Mouse (Mus musculus) ES-Bruce4 (cell line): ENCODE data around the gene AW549877. TPM values are rescaled to one million over a fixed set of nuclear protein-coding genes. Genes with fewer than 3 reads are reported as not detected.

Experiments
- H3K27ac ChIP-seq: 2 replicates; pipeline ENCODE4 v1.5.1; 2012; ENCODE audit warnings: low read length, inconsistent platforms; ENCODE audit not compliant: insufficient read depth
- H3K27me3 ChIP-seq: 2 replicates; pipeline ENCODE4 v1.6.1; 2012; ENCODE audit warnings: mild to moderate bottlenecking, low read length, inconsistent platforms; ENCODE audit not compliant: control insufficient read depth, poor library complexity, insufficient read depth, severe bottlenecking
- H3K36me3 ChIP-seq: 2 replicates; pipeline ENCODE4 v1.6.1; 2012; ENCODE audit warnings: inconsistent platforms, mild to moderate bottlenecking, low read length, moderate library complexity; ENCODE audit not compliant: control insufficient read depth, poor library complexity, insufficient read depth, severe bottlenecking
- H3K4me1 ChIP-seq: one replicate; pipeline ENCODE4 v1.8.1; 2011; ENCODE audit warnings: low read length; ENCODE audit not compliant: control insufficient read depth, insufficient read depth
- H3K4me3 ChIP-seq: 2 replicates; pipeline ENCODE4 v1.5.1; 2011; ENCODE audit warnings: low read depth, mild to moderate bottlenecking, low read length
- H3K9ac ChIP-seq: 2 replicates; pipeline ENCODE4 v1.6.1; 2012; ENCODE audit warnings: low read depth, mild to moderate bottlenecking, inconsistent platforms; ENCODE audit not compliant: poor library complexity, severe bottlenecking
- H3K9me3 ChIP-seq: replicated peaks from 2 replicates; pipeline ENCODE4 v1.6.1; 2012; ENCODE audit warnings: mild to moderate bottlenecking, low read length, inconsistent platforms; ENCODE audit not compliant: control insufficient read depth, poor library complexity, insufficient read depth, severe bottlenecking
- CTCF ChIP-seq: IDR thresholded peaks from one replicate; pipeline ENCODE4 v1.8.1; 2011; ENCODE audit warnings: low read depth, low read length
- EP300 ChIP-seq: IDR thresholded peaks from 2 replicates; pipeline ENCODE4 v1.6.1; 2011; ENCODE audit warnings: low read depth, low read length; ENCODE audit not compliant: insufficient read depth
- POLR2A ChIP-seq: IDR thresholded peaks from one replicate; pipeline ENCODE4 v1.8.1; 2011; ENCODE audit warnings: low read length; ENCODE audit not compliant: insufficient read depth
- polyA plus RNA-seq: library from polyadenylated mRNA; stranded (reverse); fragments of >200 nt; gene quantifications from 2 replicates; pipeline ENCODE4 v1.2.4, GENCODE M21; 2011; ENCODE audit warnings: low read depth; ENCODE audit not compliant: missing spikeins, insufficient read depth, insufficient read length

Gene AW549877
- polyA plus RNA-seq, 1 experiment: 67.1 TPM

DNA sequence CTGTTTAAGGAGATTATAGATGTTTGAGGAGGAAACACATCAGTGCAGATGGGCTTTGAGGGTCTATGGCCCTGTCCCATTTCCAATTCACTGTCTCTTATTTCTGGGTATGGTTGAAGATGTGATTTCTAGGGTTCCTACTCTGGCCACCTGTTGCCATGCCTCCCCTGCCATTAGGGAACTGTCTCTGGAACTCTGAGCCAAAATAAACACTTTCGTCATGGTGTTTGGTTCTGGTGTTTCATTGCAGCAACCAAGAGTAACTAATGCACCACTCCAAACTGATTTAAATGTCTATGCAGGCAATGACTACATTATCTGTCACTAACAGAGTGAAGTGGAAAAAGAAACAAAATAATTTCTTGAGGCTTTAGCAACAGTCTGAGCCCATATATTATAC, 35.5 kb downstream of the AW549877 start:
- H3K27ac ChIP-seq: no peak overlapping the region
- H3K4me3 ChIP-seq: no peak overlapping the region
- H3K27me3 ChIP-seq: no peaks in the 10 kb centered on the region
- peaks cover 2% of the 10 kb centered on the region; the same call in 1 of the 2 replicates for H3K9me3 ChIP-seq
- no peak overlapping the region for H3K9ac ChIP-seq
- no peaks in the 10 kb centered on the region for H3K36me3 ChIP-seq
- H3K4me1 ChIP-seq: no peaks in the 10 kb centered on the region
- TF ChIP-seq EP300: no peak
- TF ChIP-seq CTCF: no peak
- no peak for TF ChIP-seq POLR2A

DNA sequence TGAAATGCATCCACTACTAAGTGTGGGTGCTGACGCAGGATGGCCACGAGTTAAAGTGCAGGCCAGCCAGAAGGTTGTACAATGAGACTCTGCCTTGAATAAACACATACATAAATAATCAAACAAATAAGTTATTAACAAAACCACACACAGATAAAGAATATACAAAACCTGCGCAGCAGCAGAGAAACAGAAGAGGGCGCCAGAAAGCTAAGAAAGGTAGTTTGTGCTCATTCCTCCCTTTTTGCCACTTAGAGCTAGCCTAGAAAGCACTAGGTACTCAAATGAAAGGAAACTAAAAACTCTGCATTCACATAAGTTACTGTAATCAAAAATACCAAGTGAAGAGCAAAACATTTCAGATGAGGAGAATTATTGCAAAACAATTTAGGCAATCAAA, 37.6 kb downstream of the AW549877 start:
- H3K27me3 ChIP-seq: no peaks in the 10 kb centered on the region
- no peaks in the 10 kb centered on the region for H3K4me1 ChIP-seq
- no peak for TF ChIP-seq EP300
- H3K27ac ChIP-seq: no peak overlapping the region
- H3K9me3 ChIP-seq: peaks cover 10% of the 10 kb centered on the region
- no peak overlapping the region for H3K4me3 ChIP-seq
- H3K36me3 ChIP-seq: no peaks in the 10 kb centered on the region
- no peak overlapping the region for H3K9ac ChIP-seq

DNA sequence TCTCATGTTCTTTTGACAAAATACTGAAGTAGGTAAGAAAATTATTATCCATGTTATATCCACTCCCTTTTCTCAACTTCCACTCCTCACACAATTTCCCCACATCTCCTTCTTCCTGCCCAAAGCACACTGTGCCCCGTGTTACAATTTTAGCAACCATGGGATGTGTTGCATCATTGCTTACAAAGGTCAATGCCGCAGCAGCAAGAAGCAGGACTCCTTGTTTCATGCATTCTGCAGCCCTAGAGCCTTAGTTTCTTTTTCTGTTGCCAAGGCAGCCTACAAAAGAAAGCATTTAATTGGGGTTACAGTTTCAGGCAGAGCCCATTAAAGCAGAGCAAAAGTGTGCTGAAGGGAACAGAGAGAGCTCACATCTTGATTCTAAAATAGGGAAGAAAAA, 40.6 kb downstream of the AW549877 start:
- H3K27me3 ChIP-seq: no peaks in the 10 kb centered on the region
- no peaks in the 10 kb centered on the region for H3K36me3 ChIP-seq
- H3K4me3 ChIP-seq: no peak overlapping the region
- no peak overlapping the region for H3K9ac ChIP-seq
- TF ChIP-seq POLR2A (no peak), EP300 (no peak), CTCF (no peak)
- peaks cover 14% of the 10 kb centered on the region for H3K9me3 ChIP-seq
- no peak overlapping the region for H3K27ac ChIP-seq
- H3K4me1 ChIP-seq: no peaks in the 10 kb centered on the region

DNA sequence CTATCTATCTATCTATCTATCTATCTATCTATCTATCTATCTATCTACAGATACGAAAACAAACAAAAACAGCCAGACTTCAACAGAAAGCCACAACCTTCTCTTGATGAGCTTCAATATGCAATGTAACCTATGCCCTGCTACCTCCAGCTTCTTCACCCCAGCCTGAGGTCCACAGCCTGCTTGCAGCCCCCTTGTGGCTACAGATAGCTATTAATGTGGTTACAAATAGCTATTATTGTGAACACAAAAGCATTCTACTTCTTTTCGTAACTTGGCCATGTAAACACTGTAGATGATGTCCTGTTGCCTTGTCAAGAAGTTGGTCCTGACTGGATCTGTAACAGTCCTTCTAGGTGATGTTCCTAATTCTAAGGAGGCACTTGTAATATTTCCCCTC, 57.4 kb downstream of the AW549877 start:
- no peak overlapping the region for H3K27ac ChIP-seq
- no peaks in the 10 kb centered on the region for H3K27me3 ChIP-seq
- H3K36me3 ChIP-seq: no peaks in the 10 kb centered on the region
- no peak for TF ChIP-seq EP300
- TF ChIP-seq CTCF: peak; percentile 22
- TF ChIP-seq POLR2A: no peak
- H3K4me1 ChIP-seq: no peaks in the 10 kb centered on the region
- H3K9ac ChIP-seq: no peak overlapping the region
- H3K4me3 ChIP-seq: no peak overlapping the region
- H3K9me3 ChIP-seq: peaks cover 2% of the 10 kb centered on the region

DNA sequence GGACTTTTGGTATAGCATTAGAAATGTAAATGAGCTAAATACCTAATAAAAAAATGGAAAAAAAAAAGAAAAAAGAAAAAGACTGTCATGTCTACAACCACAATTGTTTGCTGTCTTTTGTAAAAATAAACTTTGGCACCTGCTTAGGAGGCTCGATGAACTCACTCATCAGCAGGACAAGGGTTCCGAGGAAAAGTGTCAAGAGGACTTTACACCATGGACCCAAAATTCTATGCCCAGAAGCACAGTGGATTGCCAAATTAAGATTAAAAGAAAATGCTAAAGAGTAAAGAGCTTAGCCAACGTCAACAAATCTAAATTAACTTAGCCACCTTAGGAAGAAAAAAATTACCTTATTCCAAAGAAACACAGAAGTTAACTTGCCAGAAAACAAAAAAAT, 59.5 kb downstream of the AW549877 start:
- no peaks in the 10 kb centered on the region for H3K4me1 ChIP-seq
- TF ChIP-seq POLR2A: no peak
- no peak overlapping the region for H3K27ac ChIP-seq
- H3K4me3 ChIP-seq: no peak overlapping the region
- no peak overlapping the region for H3K9ac ChIP-seq
- no peaks in the 10 kb centered on the region; the same call in 1 of the 2 replicates for H3K9me3 ChIP-seq
- no peaks in the 10 kb centered on the region for H3K27me3 ChIP-seq
- H3K36me3 ChIP-seq: no peaks in the 10 kb centered on the region

DNA sequence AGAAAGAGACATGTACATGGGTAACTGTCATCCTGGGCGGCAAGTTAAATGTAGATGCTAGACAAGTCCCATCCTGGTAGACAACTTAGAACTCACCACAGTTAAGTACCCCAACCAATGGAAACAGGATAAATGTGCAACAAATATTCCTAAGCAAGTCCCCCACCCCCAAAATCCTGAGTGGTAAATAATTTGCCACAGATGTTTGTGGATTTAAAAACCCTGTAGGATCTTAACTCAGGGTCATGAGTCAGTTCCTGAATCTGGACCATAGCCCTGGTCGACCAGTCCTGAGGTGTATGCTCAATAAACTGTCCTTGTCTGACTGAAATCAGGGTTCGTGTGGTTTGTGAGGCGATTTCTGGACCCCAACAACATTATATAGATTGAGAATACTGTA, 62.1 kb downstream of the AW549877 start:
- no peaks in the 10 kb centered on the region for H3K4me1 ChIP-seq
- no peaks in the 10 kb centered on the region for H3K27me3 ChIP-seq
- H3K36me3 ChIP-seq: no peaks in the 10 kb centered on the region
- no peak overlapping the region for H3K4me3 ChIP-seq
- no peak for TF ChIP-seq CTCF
- no peak for TF ChIP-seq POLR2A
- no peak for TF ChIP-seq EP300
- H3K27ac ChIP-seq: no peak overlapping the region
- no peaks in the 10 kb centered on the region for H3K9me3 ChIP-seq
- no peak overlapping the region for H3K9ac ChIP-seq

Other genes starting within 250 kb of the AW549877 start
- gene Fbxo4, start 16.2 kb downstream of the AW549877 start, polyA plus RNA-seq: 6.6 and 7.3 TPM in 2 replicates
- 31.9 and 45.8 TPM in 2 replicates for gene Oxct1, start 30.6 kb upstream of the AW549877 start, polyA plus RNA-seq